Mouse (Mus musculus): ENCODE data around the gene Slc29a3. TPM values are rescaled to one million over a fixed set of nuclear protein-coding genes. Genes with fewer than 3 reads are reported as not detected.
"Not testable (repeated sequence)": the region's sequence is repeated elsewhere in the genome, so short reads cannot be mapped to it uniquely, and the experiment has no call there.

Slc29a3 gene
- polyA plus RNA-seq, 1 experiment from 2014 or later = 143 TPM

DNA sequence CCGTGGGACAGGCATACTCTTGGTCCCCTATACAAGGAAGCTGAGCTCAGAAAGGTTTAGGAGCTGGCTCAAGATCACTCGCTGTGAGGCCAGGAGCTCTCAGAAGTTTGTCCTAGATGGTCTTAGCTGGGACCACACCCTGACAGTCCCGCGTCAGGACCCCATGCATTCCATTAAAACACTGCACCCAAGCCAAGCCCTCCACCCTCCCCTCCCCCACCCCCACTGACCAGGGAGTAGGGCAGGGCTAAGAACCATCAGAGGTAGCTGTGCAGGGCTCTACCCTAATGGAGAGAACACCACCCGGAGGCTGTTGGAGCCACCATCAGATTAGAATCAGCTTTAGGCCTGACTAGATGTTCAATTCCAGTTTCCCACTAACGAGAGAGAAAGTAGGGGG lies 28.1 kb downstream of the Slc29a3 start:
- 93% methylated on average over 6 of the region's 6 CpGs for whole genome bisulfite sequencing (ENCODE audit: missing documents)
- H3K36me3 ChIP-seq (ENCODE audit: inconsistent target) = peaks cover 98% of the 10 kb centered on the region
- H3K79me2 ChIP-seq (ENCODE audit: inconsistent target) = peaks cover 35% of the 10 kb centered on the region; the same call in 1 of the 2 replicates
- no peak overlapping the region for H3K4me3 ChIP-seq (ENCODE audit: inconsistent target)
- H3K27ac ChIP-seq = no peak overlapping the region

- Histone ChIP-seq H3K79me2 (ENCODE audit: inconsistent target) (peaks cover 24% of the 10 kb centered on the region; the same call in 1 of the 2 replicates), H3K27ac (no peak overlapping the region), H3K36me3 (ENCODE audit: inconsistent target) (peaks cover 98% of the 10 kb centered on the region), H3K4me3 (ENCODE audit: inconsistent target) (no peak overlapping the region)
- 58% methylated on average over 1 of the region's 1 CpGs for WGBS (ENCODE audit: missing documents)
These were observed 29.2 kb downstream of the Slc29a3 start for GRCm38 (mm10) chr10:60723345-60723744.

DNA sequence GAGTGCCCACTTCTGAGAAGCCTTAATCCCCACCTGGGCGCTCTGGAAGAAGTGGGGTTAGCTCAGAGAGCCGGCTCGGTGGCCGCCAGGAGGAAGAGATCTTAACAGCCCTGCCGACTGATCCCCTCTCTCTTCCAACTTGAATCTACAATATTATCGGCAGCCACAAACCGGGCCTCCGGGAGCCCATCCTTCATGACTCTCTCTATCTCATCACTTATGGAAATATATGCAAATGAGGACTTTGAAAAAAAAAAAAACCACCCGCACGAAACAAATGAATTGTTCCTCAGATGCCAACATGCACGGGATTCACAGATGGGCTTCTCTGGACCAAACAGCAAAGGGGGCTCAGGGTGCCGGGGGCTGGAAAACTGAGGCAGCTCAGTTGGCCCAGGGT lies 31.0 kb downstream of the Slc29a3 start:
- Histone ChIP-seq H3K27ac (no peak overlapping the region), H3K79me2 (ENCODE audit: inconsistent target) (peaks cover 9% of the 10 kb centered on the region; the same call in 1 of the 2 replicates), H3K4me3 (ENCODE audit: inconsistent target) (no peak overlapping the region), H3K36me3 (ENCODE audit: inconsistent target) (peaks cover 98% of the 10 kb centered on the region)
- WGBS (ENCODE audit: missing documents) = 91% methylated on average over 12 of the region's 12 CpGs

DNA sequence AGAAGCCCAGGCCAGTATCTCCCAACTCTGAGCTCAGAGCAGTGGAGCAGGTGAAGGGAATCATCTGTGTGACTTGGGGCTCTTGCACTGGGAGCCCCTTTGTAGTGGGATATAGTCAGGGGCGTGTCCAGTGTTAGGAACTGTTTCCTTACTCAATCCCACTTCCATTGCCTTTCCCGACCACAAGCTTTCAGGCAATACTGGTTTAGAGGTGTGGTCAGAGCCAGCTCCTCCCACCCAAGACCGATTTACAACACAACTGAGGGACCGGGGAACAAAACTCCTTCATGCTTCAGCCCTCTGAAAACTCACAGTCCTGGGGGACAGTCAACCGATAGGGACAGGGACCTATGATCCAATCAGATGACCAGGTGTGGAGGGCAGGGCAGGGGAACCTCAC lies 32.1 kb downstream of the Slc29a3 start:
- Histone ChIP-seq H3K4me3 (ENCODE audit: inconsistent target) (no peak overlapping the region), H3K79me2 (ENCODE audit: inconsistent target) (peaks cover 7% of the 10 kb centered on the region; the same call in 1 of the 2 replicates), H3K36me3 (ENCODE audit: inconsistent target) (peaks cover 98% of the 10 kb centered on the region), H3K27ac (no peak overlapping the region)
- WGBS (ENCODE audit: missing documents) = 94% methylated on average over 5 of the region's 5 CpGs

DNA sequence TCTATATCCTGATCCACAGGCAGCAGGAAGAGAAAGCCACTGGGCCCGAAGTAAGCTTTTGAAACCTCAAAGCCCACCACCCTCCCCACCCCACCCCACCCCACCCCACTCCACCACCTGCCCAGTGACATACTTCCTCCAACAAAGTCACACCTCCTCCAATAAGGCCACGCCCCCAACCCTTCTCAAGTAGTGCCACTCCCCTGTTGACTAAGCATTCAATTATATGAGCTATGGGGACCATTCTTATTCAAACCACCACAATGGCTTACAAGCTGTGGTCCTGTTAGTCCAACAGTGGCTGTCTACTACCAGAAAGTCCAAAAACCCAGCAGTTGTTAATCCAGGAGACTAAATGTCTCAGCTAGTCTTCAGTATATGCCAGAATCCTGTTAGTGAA lies 34.1 kb downstream of the Slc29a3 start:
- Histone ChIP-seq H3K36me3 (ENCODE audit: inconsistent target) (peaks cover 95% of the 10 kb centered on the region), H3K4me3 (ENCODE audit: inconsistent target) (no peak overlapping the region), H3K27ac (no peak overlapping the region), H3K79me2 (ENCODE audit: inconsistent target) (no peaks in the 10 kb centered on the region; the same call in 1 of the 2 replicates)
- 100% methylated on average over 1 of the region's 2 CpGs for WGBS (ENCODE audit: missing documents)

GRCm38 (mm10) chr10:60716449-60716848 lies 36.1 kb downstream of the Slc29a3 start:
- H3K36me3 ChIP-seq (ENCODE audit: inconsistent target) = peaks cover 89% of the 10 kb centered on the region
- WGBS (ENCODE audit: missing documents) = 91% methylated on average over 3 of the region's 3 CpGs
- no peak overlapping the region for H3K4me3 ChIP-seq (ENCODE audit: inconsistent target)
- H3K27ac ChIP-seq = no peak overlapping the region
- H3K79me2 ChIP-seq (ENCODE audit: inconsistent target) = no peaks in the 10 kb centered on the region; the same call in 1 of the 2 replicates

DNA sequence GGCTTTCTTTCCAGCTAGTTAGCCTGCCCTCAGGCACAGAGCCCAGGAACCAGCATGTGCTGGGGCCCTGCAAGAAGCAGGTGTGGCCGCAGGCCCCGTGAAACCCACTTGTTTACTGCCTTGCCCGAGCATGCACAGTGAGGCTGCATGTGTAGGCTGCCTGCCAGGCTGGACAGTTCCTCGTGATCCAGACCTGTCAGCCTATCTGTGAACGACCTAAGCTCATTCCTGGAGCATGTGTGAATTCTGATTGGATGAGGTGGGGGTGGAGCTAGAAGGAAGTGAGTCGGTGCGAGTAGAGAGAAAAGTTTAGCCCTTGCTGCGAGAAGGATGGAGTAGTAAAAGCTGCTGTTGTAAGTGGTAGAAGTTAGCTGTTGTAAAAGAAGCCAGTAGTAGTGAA lies 40.3 kb downstream of the Slc29a3 start:
- peaks cover 48% of the 10 kb centered on the region for H3K36me3 ChIP-seq (ENCODE audit: inconsistent target)
- WGBS (ENCODE audit: missing documents) = 100% methylated on average over 2 of the region's 8 CpGs
- not testable (repeated sequence) for H3K27ac ChIP-seq; H3K4me3 ChIP-seq (ENCODE audit: inconsistent target); H3K79me2 ChIP-seq (ENCODE audit: inconsistent target)

DNA sequence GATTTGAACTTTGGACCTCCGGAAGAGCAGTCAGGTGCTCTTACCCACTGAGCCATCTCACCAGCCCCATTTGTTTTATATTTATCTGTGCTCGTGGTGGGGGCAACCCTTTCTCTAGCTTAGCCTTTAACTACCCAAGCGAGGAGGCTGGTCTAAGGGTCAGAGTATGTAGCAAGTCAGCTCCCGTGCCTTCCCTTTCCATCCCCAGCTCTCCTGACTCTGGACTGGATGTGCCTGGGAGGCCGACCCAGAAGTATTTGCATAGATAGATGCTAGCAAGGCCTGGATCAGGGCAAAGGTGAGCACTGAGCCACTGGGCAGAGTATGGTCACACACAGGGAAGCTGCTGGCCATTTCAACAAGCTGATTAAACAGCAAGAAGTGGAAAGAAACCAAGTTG lies 43.8 kb downstream of the Slc29a3 start:
- H3K79me2 ChIP-seq (ENCODE audit: inconsistent target) = no peaks in the 10 kb centered on the region
- WGBS (ENCODE audit: missing documents) = 97% methylated on average over 5 of the region's 5 CpGs

DNA sequence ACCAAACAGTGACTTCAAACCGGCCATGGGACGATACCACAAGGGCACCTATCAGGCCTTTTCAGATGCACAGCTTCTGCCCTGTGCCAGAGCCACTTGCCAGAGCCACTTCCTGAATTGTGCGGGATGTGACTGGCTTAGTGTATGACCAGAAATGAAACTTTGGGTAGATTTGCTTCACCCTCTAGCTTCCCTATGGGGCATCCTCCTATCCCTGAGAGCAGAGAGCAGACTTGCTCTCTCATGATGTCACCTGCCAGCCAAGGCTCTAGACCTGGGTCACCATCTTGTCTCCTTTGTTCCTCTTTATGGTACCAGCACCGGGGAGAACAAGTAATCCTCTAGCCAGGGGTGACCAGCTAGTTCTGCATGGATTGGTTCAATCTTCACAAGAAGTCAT lies 46.3 kb downstream of the Slc29a3 start:
- peak overlapping the region; percentile 79 for H3K27ac ChIP-seq
- 4% methylated on average over 4 of the region's 4 CpGs for WGBS (ENCODE audit: missing documents)
- no peaks in the 10 kb centered on the region for H3K36me3 ChIP-seq (ENCODE audit: inconsistent target)
- H3K79me2 ChIP-seq (ENCODE audit: inconsistent target) = no peaks in the 10 kb centered on the region
- H3K4me3 ChIP-seq (ENCODE audit: inconsistent target) = no peak overlapping the region

More for the DNA sequence above, 43.8 kb downstream of the Slc29a3 start:
- no peak overlapping the region for H3K27ac ChIP-seq
- no peak overlapping the region for H3K4me3 ChIP-seq (ENCODE audit: inconsistent target)
- peaks cover 17% of the 10 kb centered on the region for H3K36me3 ChIP-seq (ENCODE audit: inconsistent target)

DNA sequence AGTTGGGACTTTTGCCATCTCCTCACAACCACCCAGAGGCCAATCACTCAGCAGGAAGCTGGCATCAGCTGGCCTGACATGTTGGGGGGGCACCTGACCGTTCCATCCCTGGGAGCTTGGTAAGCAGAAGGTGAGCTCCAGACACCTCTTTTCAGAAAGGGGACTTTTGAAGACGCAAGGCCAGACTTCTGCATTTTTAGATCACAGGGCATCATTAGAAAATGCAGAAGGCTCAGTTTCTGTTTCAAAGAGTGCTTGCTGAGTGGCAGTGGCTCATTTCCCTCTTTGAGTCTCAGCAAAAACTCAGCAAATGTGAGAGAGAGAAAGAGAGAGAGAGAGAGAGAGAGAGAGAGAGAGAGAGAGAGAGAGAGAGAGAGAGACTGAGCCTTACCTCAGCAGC lies 47.5 kb downstream of the Slc29a3 start:
- peak overlapping the region; percentile 79 for H3K27ac ChIP-seq
- 0% methylated on average over 2 of the region's 2 CpGs for WGBS (ENCODE audit: missing documents)
- H3K4me3 ChIP-seq (ENCODE audit: inconsistent target) = no peak overlapping the region
- H3K36me3 ChIP-seq (ENCODE audit: inconsistent target) = no peaks in the 10 kb centered on the region
- no peaks in the 10 kb centered on the region for H3K79me2 ChIP-seq (ENCODE audit: inconsistent target)

DNA sequence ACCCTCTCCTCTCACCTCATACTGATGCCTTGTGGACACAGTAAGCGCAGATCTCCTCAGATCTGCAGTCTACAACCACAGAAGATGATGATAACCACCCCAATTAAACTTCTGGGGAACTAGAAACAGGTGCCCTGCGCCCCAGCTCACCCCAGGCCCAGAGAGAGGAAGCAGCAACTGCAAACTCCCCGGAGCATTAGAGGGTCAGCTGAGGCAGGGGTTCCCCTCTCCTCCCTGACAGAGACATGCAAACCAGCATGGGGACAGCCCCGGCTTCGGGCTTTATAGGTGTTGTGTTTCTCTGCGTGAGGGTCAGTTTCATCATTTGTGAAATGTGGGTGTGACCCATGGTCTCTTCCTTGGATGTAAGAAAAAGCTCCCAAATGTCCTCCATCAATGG lies 54.8 kb downstream of the Slc29a3 start:
- whole genome bisulfite sequencing (ENCODE audit: missing documents) = 65% methylated on average over 6 of the region's 6 CpGs
- Histone ChIP-seq H3K27ac (no peak overlapping the region), H3K4me3 (ENCODE audit: inconsistent target) (no peak overlapping the region), H3K36me3 (ENCODE audit: inconsistent target) (no peaks in the 10 kb centered on the region), H3K79me2 (ENCODE audit: inconsistent target) (no peaks in the 10 kb centered on the region)

DNA sequence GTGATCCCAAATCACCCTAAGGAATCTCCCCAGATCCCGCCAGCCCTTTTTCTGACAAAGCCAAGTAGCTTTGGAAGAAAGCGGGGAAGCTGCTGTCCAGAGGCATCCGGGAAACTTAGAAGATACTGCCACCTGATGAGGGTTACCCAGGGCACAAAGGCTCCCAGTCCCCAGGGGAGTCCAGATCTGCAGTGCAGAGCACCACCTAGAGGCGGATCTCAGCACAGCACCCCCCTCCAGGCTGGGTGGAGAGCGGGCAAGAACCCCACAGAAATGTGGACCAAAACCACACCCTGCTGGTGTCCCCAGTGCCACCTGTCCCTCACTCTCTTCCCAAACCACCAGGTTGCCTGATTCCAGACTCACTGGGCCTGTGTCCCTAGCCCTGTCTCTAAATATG lies 55.6 kb downstream of the Slc29a3 start:
- Histone ChIP-seq H3K4me3 (ENCODE audit: inconsistent target) (no peak overlapping the region), H3K79me2 (ENCODE audit: inconsistent target) (no peaks in the 10 kb centered on the region), H3K36me3 (ENCODE audit: inconsistent target) (no peaks in the 10 kb centered on the region), H3K27ac (no peak overlapping the region)
- 13% methylated on average over 5 of the region's 5 CpGs for WGBS (ENCODE audit: missing documents)

DNA sequence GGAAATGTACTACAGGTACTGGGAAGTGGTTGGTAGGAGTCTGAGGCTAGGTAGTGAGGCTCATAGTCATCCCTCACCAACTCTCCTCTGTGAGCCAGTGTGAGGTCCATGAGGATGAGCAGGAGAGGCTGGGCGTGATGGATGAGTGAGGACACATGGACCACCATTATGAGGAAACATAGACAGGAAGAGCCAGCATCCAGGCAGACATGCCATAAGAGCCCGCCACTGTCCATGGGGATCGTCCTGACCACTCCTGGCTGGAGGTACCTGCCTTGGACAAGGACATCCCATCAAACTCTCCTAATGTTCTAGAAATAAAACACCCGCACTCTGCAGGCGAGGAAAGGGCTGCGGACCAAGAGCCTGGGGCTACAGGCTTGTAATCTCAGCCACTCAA lies 56.2 kb downstream of the Slc29a3 start, which contains the start of gene Cdh23:
TSS of gene Cdh23 (minus strand) at position 101 of the 400 bp plus-strand sequence.
- Histone ChIP-seq H3K79me2 (ENCODE audit: inconsistent target) (no peaks in the 10 kb centered on the region), H3K27ac (no peak within 1 kb of the TSS), H3K36me3 (ENCODE audit: inconsistent target) (no peaks in the 10 kb centered on the region), H3K4me3 (ENCODE audit: inconsistent target) (no peak within 1 kb of the TSS)
- 94% methylated on average over 6 of the region's 6 CpGs for WGBS (ENCODE audit: missing documents)

DNA sequence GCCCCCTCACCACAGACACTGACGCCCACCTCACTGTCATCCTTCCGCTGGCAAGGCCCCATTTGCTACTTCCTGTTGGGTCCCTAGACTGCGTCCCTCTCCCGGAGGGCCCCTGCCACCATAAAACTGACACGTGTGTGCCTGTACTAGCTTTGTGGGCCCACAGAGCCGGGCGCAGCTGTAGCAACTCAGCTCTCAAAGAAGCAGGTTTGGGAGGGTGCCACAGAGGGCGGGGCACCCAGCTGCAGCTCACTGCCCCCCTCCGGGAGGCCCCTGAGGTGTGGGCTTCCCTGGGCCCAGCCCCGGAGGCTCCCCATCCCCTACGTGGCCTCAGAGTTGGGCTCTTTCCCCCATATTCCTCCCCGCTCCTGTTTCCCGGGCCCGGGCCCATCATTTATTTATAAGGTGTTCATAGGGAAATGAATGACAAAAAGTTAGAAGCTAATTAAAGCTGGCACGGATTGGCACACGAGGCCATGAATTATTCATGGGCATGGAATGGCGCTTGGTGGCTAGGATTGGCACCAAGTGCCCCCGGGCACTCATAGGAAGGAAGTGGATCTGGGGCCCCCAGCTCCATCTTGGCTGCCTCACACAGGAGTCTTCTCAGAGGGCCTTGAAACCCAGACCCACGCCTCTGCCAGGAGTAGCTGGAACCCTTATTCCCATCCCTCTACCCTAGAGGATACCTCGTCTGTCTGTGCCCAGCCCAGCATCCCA lies 60.8 kb downstream of the Slc29a3 start:
- Histone ChIP-seq H3K36me3 (ENCODE audit: inconsistent target) (no peaks in the 10 kb centered on the region), H3K79me2 (ENCODE audit: inconsistent target) (no peaks in the 10 kb centered on the region), H3K4me3 (ENCODE audit: inconsistent target) (no peak overlapping the region), H3K27ac (no peak overlapping the region)
- WGBS (ENCODE audit: missing documents) = 62% methylated on average over 19 of the region's 20 CpGs

- no peaks in the 10 kb centered on the region for H3K79me2 ChIP-seq (ENCODE audit: inconsistent target)
- H3K4me3 ChIP-seq (ENCODE audit: inconsistent target) = no peak overlapping the region
- 11% methylated on average over 5 of the region's 6 CpGs for WGBS (ENCODE audit: missing documents)
- no peak overlapping the region for H3K27ac ChIP-seq
- no peaks in the 10 kb centered on the region for H3K36me3 ChIP-seq (ENCODE audit: inconsistent target)
These were observed 61.6 kb downstream of the Slc29a3 start for GRCm38 (mm10) chr10:60690960-60691359.

GRCm38 (mm10) chr10:60689396-60689795 lies 63.2 kb downstream of the Slc29a3 start:
- Histone ChIP-seq H3K36me3 (ENCODE audit: inconsistent target) (no peaks in the 10 kb centered on the region), H3K4me3 (ENCODE audit: inconsistent target) (no peak overlapping the region)
- 80% methylated on average over 4 of the region's 4 CpGs for WGBS (ENCODE audit: missing documents)

More at GRCm38 (mm10) chr10:60689396-60689795, 63.2 kb downstream of the Slc29a3 start:
- Histone ChIP-seq H3K79me2 (ENCODE audit: inconsistent target) (no peaks in the 10 kb centered on the region), H3K27ac (no peak overlapping the region)

Measured in macrophage (primary cell).